Mouse (Mus musculus): ENCODE data around the gene Nat8f4. TPM values are rescaled to one million over a fixed set of nuclear protein-coding genes. Genes with fewer than 3 reads are reported as not detected.
"Not testable (repeated sequence)": the region's sequence is repeated elsewhere in the genome, so short reads cannot be mapped to it uniquely, and the experiment has no call there.

Gene Nat8f4
- total RNA-seq, 4 experiments from 2014 or later = 6.9 to 8.3 (median 7.7) TPM

DNA sequence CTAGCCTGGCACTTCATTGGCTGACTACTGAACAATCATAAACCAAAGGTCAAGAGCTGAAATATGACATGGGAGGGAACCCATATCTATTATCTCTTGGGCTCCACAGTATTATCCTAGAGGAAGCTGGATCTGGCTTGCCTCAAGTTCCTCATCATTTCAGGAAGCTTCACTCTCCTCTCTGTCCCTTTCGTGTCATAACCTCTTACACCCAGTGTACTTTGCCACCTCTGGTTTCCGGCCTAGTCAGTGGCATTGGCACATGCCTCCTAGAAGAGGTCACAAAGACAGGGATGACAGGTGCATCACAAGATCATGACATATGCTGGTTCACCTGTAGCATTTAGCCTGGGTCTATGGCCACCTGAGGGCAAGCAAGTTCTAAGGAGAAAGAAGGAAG lies 2.4 kb downstream of the Nat8f4 start:
- DNase-seq (ENCODE audit: low spot score in 2 of 2) = no peak

DNA sequence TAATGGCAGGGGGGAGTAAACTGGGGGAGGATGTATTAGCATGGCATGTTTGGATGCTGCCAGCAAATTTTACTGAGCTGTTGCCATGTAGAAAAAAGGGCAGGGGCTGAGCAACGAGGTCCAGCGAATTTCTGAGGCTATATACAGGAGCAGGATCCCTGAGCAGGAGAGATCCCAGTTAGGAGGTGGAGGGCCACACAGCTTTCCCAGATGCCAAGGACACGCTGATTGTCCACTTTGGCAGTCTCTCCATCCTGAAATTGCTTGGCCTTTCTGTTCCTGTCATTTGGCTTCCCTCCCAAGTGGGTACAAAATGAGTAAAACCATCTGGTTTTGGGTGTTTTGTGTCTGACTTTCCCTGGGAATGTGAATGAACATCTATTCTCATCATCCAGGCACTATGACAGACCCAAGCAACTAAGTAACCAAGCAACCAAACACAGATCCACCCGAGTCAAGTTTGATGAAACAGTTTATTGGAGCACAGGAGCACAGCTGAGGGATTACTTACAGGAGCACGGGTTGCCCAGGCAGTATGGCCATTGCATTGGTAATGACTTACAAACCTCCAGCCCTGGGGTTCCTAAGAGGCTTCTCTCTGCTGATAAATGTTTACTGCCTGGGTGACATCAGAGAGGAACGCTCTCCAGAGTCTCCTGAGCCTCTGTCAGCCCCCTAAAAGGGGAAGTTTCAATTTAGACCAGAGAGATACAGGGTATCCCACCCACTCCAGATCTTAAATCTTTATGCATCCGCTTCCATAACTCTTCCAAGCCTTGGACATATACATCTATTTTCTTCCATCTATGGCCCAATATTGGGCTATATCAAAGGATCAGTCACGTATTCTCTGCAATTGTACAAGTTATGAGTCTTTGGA lies 5.8 kb downstream of the Nat8f4 start:
- not testable (repeated sequence) for DNase-seq (ENCODE audit: low spot score in 2 of 2)

DNA sequence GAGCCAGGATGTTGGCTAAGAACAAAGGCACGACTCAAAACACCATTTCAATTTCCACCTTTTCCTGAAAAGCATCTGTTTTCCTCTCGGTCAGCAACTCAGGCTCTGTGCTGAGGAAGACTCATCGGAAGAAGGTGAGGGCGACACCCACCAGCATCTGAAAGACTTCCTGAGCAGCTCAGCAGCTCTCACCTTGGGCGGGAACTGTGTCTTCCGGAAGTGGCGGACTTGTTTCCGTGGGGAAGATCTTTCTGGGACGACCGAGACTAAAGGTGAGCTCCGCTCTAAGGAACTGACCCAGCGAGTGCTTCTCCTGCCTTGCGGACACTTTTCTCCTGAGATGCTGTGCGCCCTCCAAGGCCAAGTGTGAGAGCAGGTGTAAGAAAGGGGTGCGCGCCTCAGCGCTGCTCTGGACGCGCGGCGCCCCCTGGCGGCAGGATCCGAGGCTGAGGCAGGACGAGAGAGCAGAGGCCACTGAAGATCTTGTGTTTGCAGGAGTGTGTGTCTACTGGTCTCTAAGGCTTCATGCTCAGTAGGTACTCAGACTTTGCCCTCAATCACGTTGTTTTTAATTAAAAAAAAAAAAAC lies 9.5 kb downstream of the Nat8f4 start:
- DNase-seq (ENCODE audit: low spot score in 2 of 2) = not testable (repeated sequence)

DNA sequence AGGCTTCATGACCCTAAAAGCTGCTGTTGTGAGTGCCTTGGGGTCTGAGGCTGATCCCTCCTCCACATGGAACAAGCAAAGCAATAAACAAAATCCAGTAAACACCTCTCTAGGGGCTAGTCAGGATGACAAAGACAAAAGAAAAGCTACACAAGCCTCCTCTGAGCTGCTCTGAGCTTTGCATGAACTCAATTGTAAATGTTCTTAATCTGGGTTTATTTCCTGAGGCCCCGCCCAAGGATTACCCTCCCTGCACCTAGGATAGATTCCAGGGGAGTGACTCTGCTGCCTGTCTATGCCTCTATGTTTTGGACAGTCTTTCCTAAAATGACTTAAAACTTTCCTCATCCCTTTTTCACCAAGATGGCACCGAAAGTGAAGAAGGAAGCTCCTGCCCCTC lies 15.7 kb downstream of the Nat8f4 start:
- no peak for DNase-seq (ENCODE audit: low spot score in 2 of 2)

DNA sequence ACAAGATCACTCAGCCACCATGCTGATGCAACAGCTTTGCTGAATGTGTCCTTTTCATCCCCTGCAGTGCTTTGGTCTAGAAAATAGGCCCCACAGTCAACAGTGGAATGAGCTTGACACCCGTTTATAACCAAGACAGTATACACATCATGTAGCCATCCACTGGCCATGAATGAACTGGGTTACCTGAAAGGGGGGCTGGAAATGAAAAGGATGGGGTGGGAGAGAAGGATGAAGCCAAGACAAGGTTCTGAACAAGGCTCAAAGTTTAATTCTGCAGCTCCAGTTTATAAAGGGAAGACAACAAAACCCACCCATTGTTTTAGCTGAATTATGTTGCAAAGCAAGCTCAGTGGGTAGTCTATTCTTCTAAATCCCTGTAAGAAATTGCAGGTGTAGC lies 20.4 kb downstream of the Nat8f4 start:
- DNase-seq (ENCODE audit: low spot score in 2 of 2) = no peak

DNA sequence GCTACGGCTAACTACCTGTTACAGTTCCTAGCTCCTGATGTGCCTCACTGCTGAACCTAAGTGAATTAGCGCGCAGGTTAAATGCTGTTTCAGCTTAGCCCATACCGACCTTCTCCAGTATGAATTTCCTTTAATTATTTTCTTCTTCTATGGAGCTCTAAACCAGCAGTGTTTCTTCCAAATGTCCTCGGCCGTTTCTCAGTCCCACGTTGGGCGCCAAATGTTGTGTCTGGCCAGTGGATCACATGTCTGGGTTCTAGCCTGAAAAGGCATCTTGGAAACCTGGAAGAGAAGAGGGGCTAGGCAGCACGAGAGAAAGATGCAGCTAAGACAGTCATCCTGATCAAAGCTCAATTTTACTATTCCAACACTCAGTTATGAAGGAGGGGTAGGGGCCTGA lies 21.4 kb downstream of the Nat8f4 start:
- not testable (repeated sequence) for DNase-seq (ENCODE audit: low spot score in 2 of 2)

DNA sequence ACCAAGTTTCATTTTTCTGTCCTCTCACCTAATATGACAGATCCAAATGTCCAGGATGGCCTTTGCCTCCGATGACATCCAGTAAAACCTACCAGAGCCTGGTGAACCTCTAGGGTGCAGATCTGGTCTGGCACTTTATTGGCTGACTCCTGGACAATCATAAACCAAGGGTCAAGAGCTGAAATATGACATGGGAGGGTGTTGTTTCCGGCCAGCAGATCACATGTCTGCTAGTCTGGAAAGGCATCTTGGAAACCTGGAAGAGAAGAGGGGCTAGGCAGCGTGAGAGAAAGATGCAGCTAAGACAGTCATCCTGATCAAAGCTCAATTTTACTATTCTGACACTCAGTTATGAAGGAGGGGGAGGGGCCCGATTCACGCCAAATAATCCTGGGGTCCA lies 35.7 kb downstream of the Nat8f4 start, which contains the start of gene Nat8f2:
TSS of gene Nat8f2 (minus strand) at position 153 of the 400 bp plus-strand sequence.
- not testable (repeated sequence) for DNase-seq (ENCODE audit: low spot score in 2 of 2)

DNA sequence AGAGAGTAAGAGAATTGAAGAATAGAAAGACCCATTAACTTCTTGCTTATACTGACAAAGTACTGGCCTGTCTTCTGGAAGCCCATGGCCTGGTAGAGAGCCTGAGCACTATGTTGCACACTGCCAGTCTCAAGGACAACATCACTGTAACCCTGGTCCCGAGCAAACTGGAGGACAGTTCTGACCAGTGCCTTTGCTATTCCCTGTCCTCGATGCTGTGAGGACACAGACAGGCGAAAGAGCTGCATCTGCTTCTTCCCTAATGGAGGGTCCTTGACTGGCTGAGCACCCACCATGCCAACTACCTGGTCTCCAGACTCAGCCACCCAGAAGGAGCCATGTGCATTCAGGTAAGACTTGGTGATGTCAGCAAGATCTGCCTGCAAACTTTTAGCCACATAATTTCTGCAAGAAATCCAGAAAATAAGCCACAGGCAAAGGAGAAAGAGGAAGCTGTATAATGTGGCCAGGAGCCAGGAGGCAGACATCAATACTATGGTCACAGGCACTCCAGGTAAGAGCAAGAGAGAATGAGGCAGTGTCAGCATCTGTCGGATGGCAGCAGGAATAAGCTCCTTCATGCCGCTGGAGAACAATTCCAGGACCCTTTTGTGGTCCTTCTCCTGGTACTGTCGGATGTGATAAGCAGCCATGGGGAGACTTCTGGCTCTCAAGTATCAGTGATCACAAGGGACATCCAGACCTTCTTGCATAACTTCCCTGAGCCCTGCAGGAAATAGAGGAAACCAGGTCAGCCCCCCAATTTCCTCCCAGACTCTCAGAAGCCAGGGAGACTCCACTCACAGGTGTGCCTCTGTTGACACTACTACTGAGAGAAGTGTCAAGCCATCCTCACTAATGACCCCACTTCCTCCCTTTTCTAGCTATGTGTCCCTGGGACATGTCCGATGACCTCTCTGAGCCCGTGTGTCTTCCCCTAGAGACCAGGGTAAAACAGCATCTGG lies 36.7 kb downstream of the Nat8f4 start:
- no peak for DNase-seq (ENCODE audit: low spot score in 2 of 2)

DNA sequence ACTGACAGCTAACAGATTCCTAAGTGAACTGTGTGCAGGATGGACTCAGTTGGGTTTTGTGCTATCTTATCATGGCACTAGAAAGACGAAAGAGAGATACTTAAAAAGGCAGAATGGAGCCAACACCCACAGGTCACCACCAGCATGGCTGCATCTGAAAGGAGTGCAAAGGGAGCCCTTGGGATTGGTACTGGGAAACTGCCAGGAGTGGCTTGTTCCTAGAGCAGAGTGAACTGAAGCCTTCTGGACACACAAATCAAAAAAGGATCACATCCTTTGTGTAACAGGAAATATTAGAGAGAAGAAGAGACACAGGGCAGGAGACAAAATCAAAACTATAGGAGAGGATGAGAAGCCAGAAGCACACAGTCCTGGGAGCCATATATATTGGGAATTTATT lies 37.7 kb downstream of the Nat8f4 start:
- not testable (repeated sequence) for DNase-seq (ENCODE audit: low spot score in 2 of 2)

DNA sequence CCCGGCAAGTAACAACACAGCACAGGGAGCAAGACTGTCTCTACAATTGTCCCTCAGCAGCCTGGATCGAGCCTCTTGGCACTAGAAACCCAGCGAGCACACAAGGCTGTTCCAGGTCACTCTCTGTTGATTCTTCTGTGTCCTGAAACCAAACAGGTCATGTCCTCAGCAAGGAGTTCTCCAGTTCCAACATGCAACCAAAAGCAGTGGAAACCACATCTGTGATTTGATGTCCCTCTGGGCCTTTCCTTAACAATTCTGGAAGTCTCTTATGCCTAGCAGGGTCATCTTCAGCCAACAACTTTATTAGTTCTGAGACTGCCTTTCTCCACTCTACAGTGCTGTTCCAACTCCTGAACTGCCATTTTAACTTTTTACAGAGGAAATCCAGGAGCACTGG lies 38.5 kb downstream of the Nat8f4 start:
- DNase-seq (ENCODE audit: low spot score in 2 of 2) = not testable (repeated sequence)

DNA sequence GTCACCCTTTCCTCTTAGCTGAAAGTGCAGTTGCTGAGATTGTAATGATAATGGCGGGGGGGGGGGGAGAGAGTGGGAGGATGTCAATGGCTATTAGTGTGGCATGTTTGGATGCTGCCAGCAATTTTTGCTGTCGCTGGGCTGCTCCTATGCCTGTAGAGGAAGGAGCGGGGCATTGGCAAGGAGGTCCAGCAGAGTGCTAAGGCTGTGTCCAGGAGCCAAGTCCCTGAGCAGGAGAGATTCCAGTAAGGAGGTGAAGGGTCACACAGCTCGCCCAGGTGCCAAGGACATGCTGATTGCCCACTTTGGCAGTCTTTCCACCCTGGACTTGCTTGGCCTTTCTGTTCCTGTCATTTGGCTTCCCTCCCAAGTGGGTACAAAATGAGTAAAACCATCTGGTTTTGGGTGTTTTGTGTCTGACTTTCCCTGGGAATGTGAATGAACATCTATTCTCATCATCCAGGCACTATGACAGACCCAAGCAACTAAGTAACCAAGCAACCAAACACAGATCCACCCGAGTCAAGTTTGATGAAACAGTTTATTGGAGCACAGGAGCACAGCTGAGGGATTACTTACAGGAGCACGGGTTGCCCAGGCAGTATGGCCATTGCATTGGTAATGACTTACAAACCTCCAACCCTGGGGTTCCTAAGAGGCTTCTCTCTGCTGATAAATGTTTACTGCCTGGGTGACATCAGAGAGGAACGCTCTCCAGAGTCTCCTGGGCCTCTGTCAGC lies 39.6 kb downstream of the Nat8f4 start:
- not testable (repeated sequence) for DNase-seq (ENCODE audit: low spot score in 2 of 2)

DNA sequence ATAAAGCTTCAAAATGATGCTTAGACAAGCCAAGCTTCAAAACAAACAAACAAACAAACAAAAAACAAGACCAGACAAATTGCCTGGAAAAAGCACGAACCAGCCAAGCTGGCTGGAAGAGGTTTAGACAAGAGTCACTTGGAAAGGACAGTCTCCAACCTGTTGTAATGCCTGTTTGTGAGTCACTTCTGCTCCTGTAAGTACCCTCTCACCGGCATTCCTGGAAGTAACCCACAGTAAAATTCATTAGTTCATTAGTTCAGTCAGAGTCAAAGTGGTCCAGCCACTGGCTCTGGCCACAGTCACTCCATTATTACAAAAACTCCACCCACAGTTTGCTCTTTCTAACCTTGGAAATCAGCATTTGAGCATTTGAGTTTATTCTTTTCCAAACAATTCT lies 40.8 kb downstream of the Nat8f4 start:
- no peak for DNase-seq (ENCODE audit: low spot score in 2 of 2)

DNA sequence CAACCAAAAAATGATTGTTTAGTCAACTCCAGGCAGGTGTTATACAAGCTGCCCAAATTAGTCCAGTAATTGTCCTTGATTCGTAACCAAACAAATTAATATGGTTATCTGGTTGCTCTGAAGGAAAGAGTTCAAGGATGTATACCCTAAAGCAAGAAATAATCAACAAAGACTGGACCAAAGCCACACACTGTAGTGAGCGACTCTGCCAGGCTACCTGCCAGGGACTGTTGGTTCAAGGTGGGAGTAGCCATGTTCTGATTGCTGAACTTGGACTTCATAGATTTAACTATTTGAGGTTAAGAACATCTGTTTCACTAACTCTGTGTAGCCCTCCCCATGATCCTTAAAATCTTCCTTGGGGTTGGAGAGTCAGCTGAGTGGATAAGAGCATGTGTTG lies 41.5 kb downstream of the Nat8f4 start:
- DNase-seq (ENCODE audit: low spot score in 2 of 2) = no peak

DNA sequence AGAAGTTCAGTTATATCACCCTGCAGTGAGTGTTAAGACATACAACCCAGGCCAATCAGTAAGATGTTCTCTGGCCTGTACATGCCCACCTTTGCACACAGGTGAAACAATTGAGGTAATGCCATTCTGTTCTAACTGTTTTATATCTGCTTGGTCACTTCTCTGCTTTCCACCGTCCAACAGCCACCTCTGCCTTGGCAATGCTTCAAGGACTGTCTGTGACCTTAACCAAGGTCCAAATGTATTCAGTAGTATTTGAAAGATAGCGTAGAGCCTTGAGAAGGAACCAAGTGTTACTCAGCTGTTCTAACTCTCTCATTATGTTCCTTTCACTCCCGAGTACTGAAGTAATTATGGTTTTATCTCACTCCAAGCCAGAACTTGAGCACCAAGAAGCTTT lies 42.1 kb downstream of the Nat8f4 start:
- DNase-seq (ENCODE audit: low spot score in 2 of 2) = no peak

DNA sequence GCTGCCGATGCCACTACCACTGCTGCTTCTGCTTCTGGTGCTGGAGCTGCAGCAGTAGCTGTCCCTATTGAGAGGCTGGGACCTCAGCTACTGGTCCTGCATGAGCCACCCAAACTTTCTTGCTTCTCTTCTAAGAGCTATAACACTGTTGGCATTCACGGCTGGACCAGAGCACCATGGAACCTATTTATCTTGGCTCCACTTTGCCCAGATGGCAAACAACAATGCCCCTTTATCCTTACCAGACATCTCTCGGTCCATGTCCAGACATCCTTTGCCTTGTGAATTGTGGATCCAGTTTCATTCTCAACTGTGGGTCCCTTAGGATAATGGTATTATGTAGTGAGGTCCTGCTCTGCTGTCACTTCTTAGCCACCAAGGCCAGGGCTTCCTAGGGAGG lies 43.4 kb downstream of the Nat8f4 start:
- DNase-seq (ENCODE audit: low spot score in 2 of 2) = no peak

DNA sequence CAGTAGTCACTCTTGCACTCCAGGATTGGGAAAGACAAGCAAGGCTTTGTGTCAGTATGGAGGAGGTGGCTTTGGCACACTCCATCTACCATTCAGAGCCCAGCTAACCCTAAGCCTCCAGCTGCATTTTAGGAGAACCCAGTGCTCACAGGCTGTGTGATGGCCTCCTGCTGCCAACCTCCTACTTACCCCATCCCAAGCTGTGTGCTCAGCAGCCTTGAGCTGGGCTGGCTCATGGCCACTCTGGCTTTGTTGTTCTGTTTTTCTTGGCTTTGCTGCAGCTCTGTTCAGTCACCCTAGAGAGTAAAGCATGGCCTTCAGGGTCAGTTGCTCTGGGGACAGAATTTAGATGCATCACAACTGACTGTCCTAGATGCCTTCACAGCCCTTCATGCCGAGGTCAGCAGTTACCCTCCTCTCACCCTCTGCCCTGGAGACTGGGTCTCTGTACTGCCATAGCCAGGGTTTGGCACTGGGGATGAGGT lies 48.4 kb downstream of the Nat8f4 start:
- peak; percentile 40 to 91 for DNase-seq (ENCODE audit: low spot score in 2 of 2)

DNA sequence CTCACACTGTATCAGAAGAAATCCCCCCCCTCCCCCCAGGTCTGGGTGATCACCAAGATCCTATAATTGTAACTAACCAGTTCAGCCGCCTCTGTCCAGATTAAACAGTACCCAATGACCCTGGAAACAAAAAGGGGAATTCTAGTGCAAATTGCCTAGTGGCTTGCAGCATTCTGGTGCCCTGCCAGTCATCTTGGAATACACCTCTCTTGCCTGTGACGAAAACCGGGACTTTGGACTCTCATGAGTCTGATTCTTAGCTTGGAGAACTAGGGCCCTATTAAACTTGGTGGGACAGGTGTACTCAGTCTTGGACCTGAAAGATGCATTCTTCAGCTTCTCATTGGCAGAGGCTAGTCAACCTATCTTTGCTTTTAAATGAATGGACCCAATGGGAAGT lies 51.2 kb downstream of the Nat8f4 start:
- DNase-seq (ENCODE audit: low spot score in 2 of 2) = no peak

DNA sequence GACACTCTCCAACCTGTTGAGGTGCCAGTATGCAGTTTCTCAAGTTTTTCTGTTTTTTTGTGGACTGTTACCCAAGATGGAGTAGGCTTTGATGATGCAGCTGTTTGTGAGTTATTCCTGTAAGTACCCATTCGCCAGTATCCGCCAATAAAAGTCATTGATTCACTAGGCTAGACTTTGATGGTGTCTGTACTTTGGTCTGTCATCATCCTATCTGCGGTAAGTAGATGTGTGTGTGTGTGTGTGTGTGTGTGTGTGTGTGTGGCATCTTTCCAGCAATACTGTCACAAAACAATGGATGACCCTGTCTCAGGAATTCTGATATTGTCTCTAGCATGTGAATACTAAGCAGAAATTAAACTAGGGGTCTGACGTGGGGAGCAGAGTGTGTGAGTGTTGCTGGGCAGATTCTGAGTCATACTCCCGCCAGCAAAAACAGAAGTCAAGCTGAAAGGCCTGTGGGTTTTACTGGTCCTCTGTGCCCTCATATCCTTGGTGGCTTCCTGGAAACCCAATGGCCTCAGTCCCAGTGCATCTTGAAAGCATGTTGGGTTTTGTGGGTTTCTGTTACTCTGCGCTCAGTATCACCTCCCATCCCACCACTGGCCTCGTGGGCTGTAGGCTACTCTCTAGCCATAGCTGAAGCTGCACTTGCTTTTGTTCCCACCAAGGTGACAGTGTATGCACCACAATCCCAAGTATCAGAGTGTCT lies 53.5 kb downstream of the Nat8f4 start:
- no peak for DNase-seq (ENCODE audit: low spot score in 2 of 2)

DNA sequence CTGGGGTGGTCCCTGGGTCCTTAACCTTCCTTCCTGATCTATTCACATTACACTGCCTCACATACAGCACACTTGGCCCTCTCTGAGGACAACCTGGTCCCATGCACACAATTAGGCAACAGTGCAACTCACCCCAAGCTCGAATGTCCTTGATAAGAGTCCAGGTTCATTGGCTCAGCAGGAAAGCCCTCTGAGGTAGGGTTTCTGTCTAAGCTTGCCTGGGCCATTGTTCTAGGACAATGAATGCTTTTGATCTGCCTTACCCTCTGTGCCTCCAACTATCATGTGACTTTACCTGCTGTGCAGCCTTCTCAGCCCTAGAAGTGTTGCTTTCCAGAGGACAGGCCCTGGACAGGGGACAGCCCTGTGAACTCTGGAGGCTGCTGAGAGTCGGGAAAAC lies 55.4 kb downstream of the Nat8f4 start:
- DNase-seq (ENCODE audit: low spot score in 2 of 2) = no peak
